Mouse (Mus musculus): ENCODE data around the gene BC017158. TPM values are rescaled to one million over a fixed set of nuclear protein-coding genes. Genes with fewer than 3 reads are reported as not detected.

The BC017158 gene
- polyA plus RNA-seq, 1 experiment from 2014 or later: 9.6 TPM

DNA sequence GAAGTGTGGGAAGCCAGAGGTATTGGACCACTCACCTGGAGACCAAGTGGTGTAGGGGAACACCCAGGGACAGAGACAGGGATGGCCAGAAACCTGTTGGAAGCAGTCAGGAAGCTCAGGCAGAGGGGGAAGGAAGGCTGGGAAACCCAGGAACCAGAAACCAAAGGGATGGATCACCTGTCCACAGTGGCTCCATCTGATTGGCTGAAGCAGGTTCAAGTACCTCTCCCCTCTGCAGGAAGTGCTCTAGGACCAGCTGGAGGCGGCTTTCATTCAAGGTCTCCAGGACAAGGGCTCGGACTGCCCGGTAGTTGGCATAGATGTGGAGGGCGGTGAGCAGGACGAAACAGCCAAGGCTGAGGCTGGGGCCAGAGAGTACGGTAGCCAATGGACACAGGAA lies 21.9 kb downstream of the BC017158 start:
- Histone ChIP-seq H3K4me2 (ENCODE audit: low read depth, low read length) (no peak overlapping the region), H3K4me3 (ENCODE audit: low read depth, low read length) (no peak overlapping the region), H3K9me3 (ENCODE audit: low read length) (no peaks in the 10 kb centered on the region), H3K9ac (replicated peaks) (no peak overlapping the region), H3K27me3 (ENCODE audit: insufficient read depth, low read length) (no peaks in the 10 kb centered on the region), H3K4me1 (ENCODE audit: insufficient read depth) (no peaks in the 10 kb centered on the region; the same call in 1 of the 2 replicates), H3K36me3 (replicated peaks; ENCODE audit: insufficient read depth, low read length) (peaks cover 88% of the 10 kb centered on the region), H3K27ac (ENCODE audit: low read depth) (no peak overlapping the region)
- ATAC-seq (no peak), DNase-seq (no peak)
- no peak for TF ChIP-seq EP300 (IDR thresholded peaks at IDR 0.05; ENCODE audit: low read depth)
- TF ChIP-seq CTCF (IDR thresholded peaks at IDR 0.05; ENCODE audit: low read depth): no peak
- WGBS (ENCODE audit: insufficient replicate concordance): 95% methylated on average over 6 of the region's 6 CpGs

DNA sequence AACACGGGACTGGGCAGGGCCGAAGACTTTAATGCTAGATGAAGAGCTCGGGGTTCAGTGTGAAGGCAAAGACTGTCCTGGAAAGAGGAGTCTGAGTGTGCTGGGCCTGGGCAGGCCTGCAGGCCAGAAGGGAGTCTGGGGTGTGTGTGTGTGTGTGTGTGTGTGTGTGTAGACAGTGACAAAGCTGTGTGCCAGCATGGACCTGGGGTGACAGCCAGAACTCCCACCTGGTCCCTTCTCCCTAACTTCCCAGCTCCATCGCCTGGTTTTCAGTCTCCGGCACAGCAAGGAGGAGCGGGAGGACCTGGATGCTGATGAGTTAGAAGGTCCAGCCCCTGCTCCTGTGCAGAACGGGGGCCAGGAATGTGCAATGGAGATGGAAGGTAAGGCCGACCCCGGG lies 26.5 kb downstream of the BC017158 start:
- H3K27ac ChIP-seq (ENCODE audit: low read depth): no peak overlapping the region
- H3K36me3 ChIP-seq (replicated peaks; ENCODE audit: insufficient read depth, low read length): peaks cover 48% of the 10 kb centered on the region
- ATAC-seq (no peak), DNase-seq (no peak)
- H3K4me2 ChIP-seq (ENCODE audit: low read depth, low read length): no peak overlapping the region
- TF ChIP-seq EP300 (IDR thresholded peaks at IDR 0.05; ENCODE audit: low read depth) (no peak), CTCF (IDR thresholded peaks at IDR 0.05; ENCODE audit: low read depth) (no peak)
- peaks cover 6% of the 10 kb centered on the region for H3K4me1 ChIP-seq (ENCODE audit: insufficient read depth)
- H3K27me3 ChIP-seq (ENCODE audit: insufficient read depth, low read length): no peaks in the 10 kb centered on the region
- H3K9ac ChIP-seq (replicated peaks): no peak overlapping the region
- H3K9me3 ChIP-seq (ENCODE audit: low read length): no peaks in the 10 kb centered on the region
- WGBS (ENCODE audit: insufficient replicate concordance): 92% methylated on average over 9 of the region's 9 CpGs
- H3K4me3 ChIP-seq (ENCODE audit: low read depth, low read length): 0 out of 2 replicates have a peak overlapping the region, but pooled peaks have one; percentile 13

GRCm38 (mm10) chr7:128270431-128270850 lies 27.5 kb downstream of the BC017158 start:
- ATAC-seq (peak; percentile 95), DNase-seq (peak; percentile 72)
- TF ChIP-seq EP300 (IDR thresholded peaks at IDR 0.05; ENCODE audit: low read depth) (peak; percentile 51; the same call in 1 of the 2 replicates), CTCF (IDR thresholded peaks at IDR 0.05; ENCODE audit: low read depth) (no peak)
- no peak overlapping the region for H3K27ac ChIP-seq (ENCODE audit: low read depth)
- H3K4me1 ChIP-seq (ENCODE audit: insufficient read depth): peaks cover 6% of the 10 kb centered on the region
- no peaks in the 10 kb centered on the region for H3K9me3 ChIP-seq (ENCODE audit: low read length)
- H3K9ac ChIP-seq (replicated peaks): no peak overlapping the region
- H3K27me3 ChIP-seq (ENCODE audit: insufficient read depth, low read length): 0 out of 2 replicates have a peak, but pooled peaks cover 1% of the 10 kb centered on the region
- peak overlapping the region; percentile 52 for H3K4me2 ChIP-seq (ENCODE audit: low read depth, low read length)
- WGBS (ENCODE audit: insufficient replicate concordance): 38% methylated on average over 13 of the region's 13 CpGs
- H3K4me3 ChIP-seq (ENCODE audit: low read depth, low read length): no peak overlapping the region
- H3K36me3 ChIP-seq (replicated peaks; ENCODE audit: insufficient read depth, low read length): peaks cover 38% of the 10 kb centered on the region

DNA sequence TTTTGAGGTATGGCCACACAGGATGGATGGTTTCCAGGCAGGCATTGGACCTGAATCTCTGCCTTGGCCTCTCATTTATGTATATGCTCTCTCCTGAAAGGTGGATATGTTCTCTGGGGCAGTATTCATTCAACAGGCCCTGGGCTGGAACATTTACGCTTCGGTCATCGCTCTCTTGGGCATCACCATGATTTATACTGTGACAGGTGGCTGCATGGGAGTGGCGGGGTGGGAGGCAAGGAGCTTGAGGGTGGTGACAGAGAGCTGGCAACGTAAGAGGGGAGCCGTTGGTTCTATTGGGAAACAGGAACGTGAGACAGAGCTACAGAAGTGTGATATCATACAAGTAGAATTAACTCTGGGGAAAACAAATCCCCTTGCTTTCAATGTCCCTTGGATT lies 30.2 kb downstream of the BC017158 start:
- TF ChIP-seq CTCF (IDR thresholded peaks at IDR 0.05; ENCODE audit: low read depth) (no peak), EP300 (IDR thresholded peaks at IDR 0.05; ENCODE audit: low read depth) (no peak)
- H3K4me1 ChIP-seq (ENCODE audit: insufficient read depth): peaks cover 6% of the 10 kb centered on the region
- peaks cover 12% of the 10 kb centered on the region for H3K36me3 ChIP-seq (replicated peaks; ENCODE audit: insufficient read depth, low read length)
- H3K27me3 ChIP-seq (ENCODE audit: insufficient read depth, low read length): 0 out of 2 replicates have a peak, but pooled peaks cover 5% of the 10 kb centered on the region
- no peak overlapping the region for H3K4me3 ChIP-seq (ENCODE audit: low read depth, low read length)
- WGBS (ENCODE audit: insufficient replicate concordance): 80% methylated on average over 7 of the region's 7 CpGs
- ATAC-seq: no peak
- H3K27ac ChIP-seq (ENCODE audit: low read depth): no peak overlapping the region
- DNase-seq: no peak
- H3K9me3 ChIP-seq (ENCODE audit: low read length): no peaks in the 10 kb centered on the region
- H3K9ac ChIP-seq (replicated peaks): no peak overlapping the region
- H3K4me2 ChIP-seq (ENCODE audit: low read depth, low read length): no peak overlapping the region

DNA sequence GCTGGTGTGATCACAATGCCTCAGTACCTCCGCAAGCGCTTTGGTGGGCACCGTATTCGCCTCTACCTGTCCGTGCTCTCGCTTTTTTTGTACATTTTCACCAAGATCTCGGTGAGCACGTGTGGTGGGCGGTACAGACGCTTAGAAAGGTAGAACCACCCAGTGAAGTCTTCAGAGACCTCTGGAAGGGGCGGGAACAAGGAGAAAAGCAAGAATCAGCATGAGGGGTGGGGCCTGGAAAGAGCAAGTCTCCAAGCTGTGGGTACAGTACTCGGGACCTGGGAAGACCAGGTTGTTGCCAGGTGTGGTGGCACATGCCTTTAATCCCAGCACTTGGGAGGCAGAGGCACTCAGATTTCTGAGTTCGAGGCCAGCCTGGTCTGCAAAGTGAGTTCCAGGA lies 30.6 kb downstream of the BC017158 start:
- Histone ChIP-seq H3K27me3 (ENCODE audit: insufficient read depth, low read length) (0 out of 2 replicates have a peak, but pooled peaks cover 5% of the 10 kb centered on the region), H3K4me2 (ENCODE audit: low read depth, low read length) (no peak overlapping the region), H3K36me3 (replicated peaks; ENCODE audit: insufficient read depth, low read length) (peaks cover 11% of the 10 kb centered on the region), H3K9ac (replicated peaks) (no peak overlapping the region), H3K4me3 (ENCODE audit: low read depth, low read length) (no peak overlapping the region), H3K9me3 (ENCODE audit: low read length) (no peaks in the 10 kb centered on the region), H3K4me1 (ENCODE audit: insufficient read depth) (peaks cover 6% of the 10 kb centered on the region), H3K27ac (ENCODE audit: low read depth) (no peak overlapping the region)
- TF ChIP-seq CTCF (IDR thresholded peaks at IDR 0.05; ENCODE audit: low read depth) (no peak), EP300 (IDR thresholded peaks at IDR 0.05; ENCODE audit: low read depth) (no peak)
- DNase-seq: no peak
- no peak for ATAC-seq
- WGBS (ENCODE audit: insufficient replicate concordance): 65% methylated on average over 13 of the region's 13 CpGs

GRCm38 (mm10) chr7:128266056-128266455 lies 31.9 kb downstream of the BC017158 start:
- 75% methylated on average over 5 of the region's 5 CpGs for WGBS (ENCODE audit: insufficient replicate concordance)
- Histone ChIP-seq H3K4me2 (ENCODE audit: low read depth, low read length) (no peak overlapping the region), H3K9me3 (ENCODE audit: low read length) (no peaks in the 10 kb centered on the region), H3K4me3 (ENCODE audit: low read depth, low read length) (no peak overlapping the region), H3K36me3 (replicated peaks; ENCODE audit: insufficient read depth, low read length) (no peaks in the 10 kb centered on the region), H3K9ac (replicated peaks) (no peak overlapping the region), H3K27ac (ENCODE audit: low read depth) (no peak overlapping the region), H3K4me1 (ENCODE audit: insufficient read depth) (peaks cover 6% of the 10 kb centered on the region), H3K27me3 (ENCODE audit: insufficient read depth, low read length) (0 out of 2 replicates have a peak, but pooled peaks cover 5% of the 10 kb centered on the region)
- ATAC-seq (no peak), DNase-seq (no peak)
- TF ChIP-seq CTCF (IDR thresholded peaks at IDR 0.05; ENCODE audit: low read depth) (no peak), EP300 (IDR thresholded peaks at IDR 0.05; ENCODE audit: low read depth) (no peak)
